Mouse (Mus musculus) left cerebral cortex, adult 2 months (tissue): ENCODE results near the gene B4galt5. TPM values are rescaled to one million over a fixed set of nuclear protein-coding genes. Genes with fewer than 3 reads are reported as not detected.

ENCODE experiments used
- DNase-seq, 2 experiments: peaks; one replicate each; pipeline ENCODE4 v3.0.0; 2021 to 2022; ENCODE audit warnings: low spot score in 2 of 2, mixed read lengths in 1 of 2; ENCODE audit errors: extremely low spot score in 1 of 2
- H3K27ac ChIP-seq: fragments of 200-600 bp; 2 replicates; pipeline ENCODE4 v1.8.1; 2022
- H3K4me3 ChIP-seq: fragments of 200-600 bp; 2 replicates; pipeline ENCODE4 v1.8.1; 2022
- CTCF ChIP-seq: fragments of 200-600 bp; IDR thresholded peaks from 2 replicates; pipeline ENCODE4 v1.8.1; 2022; ENCODE audit warnings: antibody characterized with exemption, mild to moderate bottlenecking, moderate library complexity
- intact Hi-C: fragments of 180-260 bp; cut with DNase I; formaldehyde crosslinking; loops from one replicate; pipeline ENCODE4 v1.15.1; 2025
- total RNA-seq, 2 experiments: library from RNA; stranded (reverse); gene quantifications; 2 replicates each; pipeline ENCODE4 v1.2.3; 2021

B4galt5 gene
- total RNA-seq, 2 experiments from 2014 or later = 49.7 to 50.2 TPM

DNA sequence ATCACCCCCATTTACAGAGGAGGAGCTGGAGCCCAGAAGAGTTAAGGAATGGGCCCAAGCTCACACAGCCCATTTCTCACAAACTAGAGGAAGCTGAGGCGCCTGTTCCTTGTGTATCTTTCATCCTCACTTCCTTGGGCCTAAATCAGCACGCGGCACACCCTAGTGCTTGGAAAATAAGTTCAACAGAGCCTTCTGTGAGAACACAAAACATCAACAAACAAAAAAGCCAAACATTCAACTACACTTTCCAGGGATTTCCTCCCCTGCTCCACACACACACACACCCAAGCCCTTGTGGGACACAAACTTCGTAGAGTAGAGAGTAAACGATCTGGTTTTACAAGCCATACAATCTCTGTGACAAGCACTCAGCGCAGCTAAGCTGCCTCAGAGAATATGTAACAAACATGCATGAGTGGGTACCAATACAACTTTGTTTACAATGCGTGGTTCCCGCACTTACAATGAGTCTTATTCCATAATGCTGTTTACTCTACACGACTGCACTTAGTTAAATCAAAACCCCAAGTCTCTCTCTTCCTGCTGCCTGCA is 5.7 kb upstream of the B4galt5 start:
- no peak for TF ChIP-seq CTCF
- no peak for DNase-seq
- Histone ChIP-seq H3K27ac (no peak overlapping the region), H3K4me3 (no peak overlapping the region)
- intact Hi-C loops = loop anchor here (5.0 kb wide), 1 partner anchor 48 kb away; no protein-coding TSS in a partner anchor

DNA sequence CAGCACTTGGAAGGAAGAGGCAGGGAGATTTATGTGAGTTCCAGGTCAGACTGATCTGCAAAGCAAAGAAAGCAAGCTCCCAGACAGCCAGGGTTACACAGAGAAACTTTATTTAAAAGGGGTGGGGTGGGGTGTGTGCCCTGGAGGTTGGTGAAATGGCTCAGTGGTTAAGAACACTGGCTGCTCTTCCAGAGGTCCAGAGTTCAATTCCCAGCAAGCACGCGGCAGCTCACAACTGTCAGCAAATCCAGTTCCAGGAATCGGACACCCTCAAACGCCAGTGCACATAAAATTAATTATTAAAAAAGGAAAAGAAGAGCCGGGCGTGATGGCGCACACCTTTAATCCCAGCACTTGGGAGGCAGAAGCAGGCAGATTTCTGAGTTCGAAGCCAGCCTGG is 5.1 kb upstream of the B4galt5 start:
- H3K27ac ChIP-seq = no peak overlapping the region
- DNase-seq = no peak
- TF ChIP-seq CTCF = no peak
- intact Hi-C loops = no loop called here
- no peak overlapping the region for H3K4me3 ChIP-seq

DNA sequence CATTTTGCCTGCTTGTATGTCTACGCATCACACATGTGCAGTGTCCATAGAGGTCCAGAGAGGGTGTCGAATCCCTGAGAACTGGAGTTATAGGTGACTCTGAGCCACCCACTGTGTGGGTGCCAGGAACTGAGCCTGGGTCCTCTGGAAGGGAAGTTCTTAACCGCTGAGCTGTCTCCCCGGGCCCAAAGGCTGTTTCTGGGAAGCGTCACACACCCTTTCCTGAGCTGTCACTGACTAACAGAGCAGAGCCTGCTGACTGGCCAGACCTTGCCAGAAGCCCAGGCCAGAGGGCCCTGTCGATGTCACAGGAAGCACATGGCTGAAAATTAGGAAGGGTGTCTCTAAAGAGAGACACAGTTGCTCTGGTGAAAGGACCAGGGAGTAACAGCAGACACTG is 3.5 kb upstream of the B4galt5 start:
- Histone ChIP-seq H3K27ac (no peak overlapping the region), H3K4me3 (no peak overlapping the region)
- no peak for DNase-seq
- no peak for TF ChIP-seq CTCF
- intact Hi-C loops = no loop called here

DNA sequence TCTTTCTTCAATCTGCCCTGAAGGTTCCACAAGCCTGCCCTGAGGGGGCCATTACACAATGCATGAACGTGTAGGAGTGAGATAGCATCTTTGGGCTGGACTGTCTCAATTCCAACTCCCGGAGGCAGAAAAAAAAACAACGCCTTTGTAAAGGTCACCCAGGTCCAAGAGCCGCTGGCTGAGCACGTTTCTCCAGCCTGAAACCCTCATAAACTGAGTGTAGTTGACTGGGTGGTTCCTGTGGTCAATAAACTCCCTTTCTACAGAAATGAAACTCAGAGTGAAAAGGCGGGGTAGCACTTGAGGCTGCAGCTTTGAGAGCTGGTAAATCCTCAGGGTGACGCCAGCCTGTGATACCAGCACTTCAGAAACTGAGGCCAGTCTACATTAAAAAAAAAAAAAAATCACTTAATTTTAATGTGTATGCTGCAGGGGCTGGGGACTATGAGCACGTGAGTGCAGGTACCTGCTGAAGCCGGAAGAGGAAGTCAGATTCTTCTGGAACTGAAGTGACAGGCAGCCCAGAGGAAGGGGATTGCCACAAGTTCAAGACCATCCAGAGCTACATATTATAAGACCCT is 2.5 kb upstream of the B4galt5 start:
- Histone ChIP-seq H3K4me3 (no peak overlapping the region), H3K27ac (no peak overlapping the region)
- no peak for TF ChIP-seq CTCF
- intact Hi-C loops = no loop called here
- no peak for DNase-seq

DNA sequence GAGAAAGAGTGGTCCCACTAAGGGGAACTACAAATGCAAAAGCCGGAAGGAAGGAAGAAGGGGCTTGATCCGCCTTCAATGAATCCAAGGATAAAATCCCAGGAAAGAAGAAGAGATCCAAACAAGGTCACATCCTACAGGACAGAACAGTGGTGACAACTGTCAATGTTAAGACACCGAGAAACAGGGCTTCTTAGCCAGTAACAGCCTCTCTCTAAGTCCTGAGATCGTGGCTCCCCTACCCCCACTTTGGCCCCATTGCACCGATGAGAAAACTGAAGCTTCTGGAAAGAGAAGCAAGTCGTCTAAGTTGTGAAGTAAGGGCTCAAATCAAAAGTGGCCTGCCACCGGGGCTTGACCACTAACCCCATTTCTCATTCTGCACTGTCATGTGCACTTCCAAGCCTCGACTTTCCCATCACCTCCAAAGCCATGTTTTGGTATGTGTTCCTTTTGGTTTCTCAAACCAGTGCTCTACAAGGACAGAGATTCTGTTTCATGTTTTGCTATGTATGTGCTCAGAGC is 1.2 kb upstream of the B4galt5 start:
- TF ChIP-seq CTCF = no peak
- intact Hi-C loops = no loop called here
- Histone ChIP-seq H3K4me3 (peak overlapping the region; percentile 60; the same call in 1 of the 2 replicates), H3K27ac (no peak overlapping the region)
- DNase-seq = no peak

DNA sequence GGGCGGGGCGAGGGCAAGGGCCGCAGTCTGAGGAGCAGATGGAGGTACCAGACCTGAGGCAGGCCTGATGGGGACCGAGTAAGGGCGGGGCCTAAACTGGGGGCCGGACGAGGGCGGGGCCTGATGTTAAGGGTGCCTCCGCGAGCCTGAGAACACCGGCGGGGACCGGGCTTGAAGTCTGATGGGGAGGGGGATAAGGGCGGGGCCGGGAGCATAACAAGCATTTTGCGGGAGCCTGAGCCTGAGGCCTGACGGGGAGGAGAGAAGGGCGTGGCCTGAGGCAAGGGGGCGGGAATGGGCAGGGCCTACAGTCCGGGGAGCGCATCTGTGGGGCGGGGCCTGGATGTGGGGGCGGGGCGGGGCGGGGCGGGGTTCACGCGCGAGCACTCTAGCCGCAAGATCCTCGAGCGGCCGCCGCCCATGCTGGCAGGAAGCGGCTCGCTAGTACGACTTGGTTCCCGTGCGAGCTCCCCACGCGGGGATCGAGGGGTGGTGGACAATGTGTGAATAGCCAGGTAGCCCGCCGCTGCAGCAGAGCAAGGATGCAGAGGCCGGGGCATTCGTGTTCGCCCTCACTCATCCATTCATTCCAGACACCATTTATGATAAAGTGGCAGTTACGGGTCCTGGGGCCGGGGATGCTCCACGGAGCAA is 427 bp upstream of the B4galt5 start:
- peak overlapping the region; percentile 60 for H3K4me3 ChIP-seq
- intact Hi-C loops = loop anchor here (2.0 kb wide), 1 partner anchor 51 kb away; no protein-coding TSS in a partner anchor
- TF ChIP-seq CTCF = no peak; the same call in 1 of the 2 replicates
- peak; percentile 86 to 92 for DNase-seq
- H3K27ac ChIP-seq = peak overlapping the region; percentile 63

DNA sequence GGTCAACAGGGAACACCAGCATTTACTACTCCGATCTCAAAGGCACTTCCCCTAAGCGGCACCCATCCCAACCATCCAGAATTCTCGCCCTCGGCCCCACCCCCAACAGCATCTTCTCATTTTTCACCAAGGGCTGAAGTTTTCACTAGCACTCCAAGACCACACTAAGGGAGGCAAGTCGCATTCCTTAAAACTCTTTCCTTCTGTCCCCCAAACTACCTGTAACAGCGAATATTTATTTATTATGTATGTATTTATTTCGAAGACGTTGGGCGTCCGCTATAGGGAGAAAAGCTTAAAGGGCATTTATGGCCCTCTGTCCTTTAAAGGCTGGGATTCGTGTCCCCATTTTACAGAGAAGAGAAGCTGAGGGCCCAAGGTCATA is 1.0 kb downstream of the B4galt5 start:
- TF ChIP-seq CTCF = no peak
- Histone ChIP-seq H3K4me3 (peak overlapping the region; percentile 70), H3K27ac (peak overlapping the region; percentile 82)
- intact Hi-C loops = loop anchor here (2.0 kb wide), 1 partner anchor 49 kb away; no protein-coding TSS in a partner anchor
- peak in 1 of 2 experiments; percentile 35 for DNase-seq

DNA sequence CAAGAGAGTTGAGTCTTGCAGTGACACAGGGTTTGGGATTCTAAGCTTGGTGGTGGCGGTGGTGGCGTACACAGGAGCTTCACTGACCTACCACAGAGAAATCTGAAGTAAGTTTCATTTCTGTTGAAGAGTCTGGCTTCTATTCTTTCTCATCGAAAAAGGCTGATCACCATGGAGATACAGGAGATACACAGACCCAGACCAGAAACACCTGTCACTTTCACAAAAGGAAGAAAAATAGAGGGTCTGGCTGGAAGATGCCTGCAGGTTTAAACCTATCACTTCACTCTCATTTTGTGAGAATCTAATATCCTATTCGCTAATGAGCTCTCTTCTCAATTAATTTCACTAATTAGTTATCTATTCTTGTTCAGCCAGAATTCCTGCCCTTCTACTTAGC is 1.6 kb downstream of the B4galt5 start:
- Histone ChIP-seq H3K4me3 (peak overlapping the region; percentile 70; the same call in 1 of the 2 replicates), H3K27ac (no peak overlapping the region)
- no peak for TF ChIP-seq CTCF
- intact Hi-C loops = no loop called here
- DNase-seq = no peak

DNA sequence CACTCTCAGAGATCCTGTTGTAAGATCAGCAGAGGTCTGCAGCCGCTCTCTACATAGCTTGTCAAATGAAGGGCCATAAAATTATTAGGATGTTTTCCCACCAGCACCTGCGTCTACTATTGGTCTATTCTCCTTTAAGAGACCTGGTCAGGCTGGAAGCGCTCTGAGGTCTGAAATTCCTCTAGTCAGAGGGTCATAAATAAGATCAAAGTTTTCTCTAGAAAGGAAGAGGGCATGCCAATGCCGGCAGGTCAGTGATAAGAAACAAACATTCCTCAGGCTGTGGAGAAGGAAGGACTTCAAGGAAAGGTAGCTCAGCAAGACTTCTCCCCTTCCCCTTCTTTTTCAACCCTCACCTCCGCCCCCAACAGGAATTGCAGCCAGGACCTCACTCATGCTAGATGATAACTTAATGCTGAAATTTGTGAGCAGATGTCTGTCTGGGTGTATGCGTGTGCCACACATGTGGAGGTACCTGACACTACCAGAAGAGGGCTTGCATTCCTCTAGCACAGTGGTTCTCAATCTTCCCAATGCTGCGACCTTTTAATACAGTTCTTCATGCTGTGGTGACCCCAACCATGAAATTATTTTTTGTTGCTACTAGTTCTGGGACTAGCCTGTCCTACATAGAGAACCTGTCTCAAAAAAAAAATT is 3.3 kb downstream of the B4galt5 start:
- intact Hi-C loops = loop anchor here (1.0 kb wide), 1 partner anchor 72 kb away; no protein-coding TSS in a partner anchor
- no peak overlapping the region for H3K27ac ChIP-seq
- no peak overlapping the region for H3K4me3 ChIP-seq
- TF ChIP-seq CTCF = peak; percentile 12; the same call in 1 of the 2 replicates
- DNase-seq = no peak

DNA sequence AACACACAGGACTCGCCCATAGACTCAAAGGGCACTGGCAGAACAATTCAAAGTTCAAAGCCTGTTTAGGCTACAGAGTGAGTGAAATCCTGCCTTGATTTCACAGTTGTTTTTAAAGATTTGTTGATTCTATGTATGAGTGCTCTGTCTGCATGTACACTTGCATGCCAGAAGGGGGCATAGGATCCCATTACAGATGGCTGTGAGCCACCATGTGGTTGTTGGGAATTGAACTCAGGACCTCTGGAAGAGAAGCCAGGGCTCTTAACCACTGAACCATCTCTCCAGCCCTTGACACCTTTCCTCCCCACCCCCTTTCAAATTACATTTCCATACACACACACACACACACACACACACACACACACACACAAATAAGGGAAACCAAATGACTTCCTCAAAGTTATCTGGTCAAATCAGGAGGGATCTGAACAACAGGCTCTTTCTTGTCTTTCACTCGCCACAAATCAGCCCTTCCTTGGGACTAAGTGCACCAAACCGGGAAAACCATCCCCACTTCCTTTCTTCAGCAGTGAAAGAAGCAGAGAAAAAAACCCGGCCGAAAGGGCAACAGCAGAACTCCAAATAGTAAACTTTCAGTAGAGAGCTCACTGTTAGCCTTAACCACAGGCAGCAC is 4.0 kb downstream of the B4galt5 start:
- TF ChIP-seq CTCF = peak; percentile 52
- no peak for DNase-seq
- intact Hi-C loops = loop anchor here (1.0 kb wide), 1 partner anchor 72 kb away; no protein-coding TSS in a partner anchor
- no peak overlapping the region for H3K27ac ChIP-seq
- no peak overlapping the region for H3K4me3 ChIP-seq

DNA sequence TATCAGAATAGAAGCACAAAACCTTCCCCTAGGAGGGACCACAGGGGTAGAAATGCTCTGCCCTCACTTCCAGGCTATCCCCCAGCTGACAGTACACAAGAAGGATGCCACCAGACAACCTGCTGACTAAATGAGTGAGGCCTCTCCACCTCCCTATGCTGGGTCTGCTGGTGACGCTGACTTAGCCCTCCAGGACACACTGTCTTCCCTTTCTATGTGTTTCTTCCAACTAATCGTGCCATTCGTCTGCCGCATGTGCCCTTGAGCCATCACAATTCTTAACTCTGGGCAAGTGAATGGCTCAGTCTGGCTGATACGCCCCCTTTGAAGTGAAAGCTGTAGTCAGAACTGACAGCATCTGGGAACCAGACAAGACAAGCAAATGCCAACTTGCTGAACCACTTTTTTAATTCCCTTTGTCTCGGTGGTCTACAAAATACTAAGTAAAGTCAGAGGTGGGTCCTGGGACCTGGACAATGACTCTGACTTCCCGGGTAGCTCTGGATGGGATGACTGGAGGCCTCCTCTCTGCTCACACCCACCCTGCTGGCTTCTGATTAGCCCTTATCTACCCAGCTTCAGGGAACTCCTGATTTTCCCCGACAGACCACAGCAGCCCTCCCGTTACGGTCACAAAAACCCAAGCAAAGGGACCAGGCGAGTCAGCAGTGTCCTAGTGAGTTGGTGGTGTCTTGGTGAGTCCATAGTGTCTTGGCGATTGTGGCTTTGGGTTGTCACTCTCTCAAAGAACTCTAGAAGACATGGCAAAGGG is 5.4 kb downstream of the B4galt5 start:
- no peak for DNase-seq
- no peak for TF ChIP-seq CTCF
- Histone ChIP-seq H3K27ac (no peak overlapping the region), H3K4me3 (no peak overlapping the region)
- intact Hi-C loops = no loop called here
